Mouse (Mus musculus) embryonic facial prominence, embryonic 11.5 days (tissue): ENCODE measurements at regions not wholly inside any gene's neighbourhood (a gene's known extent, or its start where the extent isn't known, plus 50 kb on each side); places are given as distances from the start of the nearest gene placed in this dataset.

Experiments used
- ATAC-seq: fragments of 200-750 bp; cut with Nextera tagmentation; replicated peaks from 2 replicates; pipeline ENCODE4 v1.8.0; 2017; ENCODE audit warnings: low read depth; ENCODE audit not compliant: insufficient number of reproducible peaks, low FRiP score, low TSS enrichment
- DNase-seq: peaks from one replicate; pipeline ENCODE4 v3.0.0-alpha.2; 2015; ENCODE audit warnings: low spot score
- H3K27ac ChIP-seq: fragments of 300-500 bp; sonication (generic); replicated peaks from 2 replicates; pipeline ENCODE4 v1.5.1; 2014; ENCODE audit warnings: mild to moderate bottlenecking, low read depth, low read length, control low read depth
- H3K27me3 ChIP-seq: fragments of 300-500 bp; sonication (generic); 2 replicates; pipeline ENCODE4 v1.6.1; 2014; ENCODE audit warnings: mild to moderate bottlenecking, low read length, moderate library complexity, mixed read lengths; ENCODE audit not compliant: control insufficient read depth, insufficient read depth
- H3K36me3 ChIP-seq: fragments of 300-500 bp; sonication (generic); replicated peaks from 2 replicates; pipeline ENCODE4 v1.6.1; 2014; ENCODE audit warnings: low read depth, mild to moderate bottlenecking, low read length, moderate library complexity, mixed read lengths; ENCODE audit not compliant: control insufficient read depth, insufficient read depth
- H3K4me1 ChIP-seq: fragments of 300-500 bp; sonication (generic); 2 replicates; pipeline ENCODE4 v1.6.1; 2014; ENCODE audit warnings: low read length, mixed read lengths; ENCODE audit not compliant: control insufficient read depth, insufficient read depth
- H3K4me2 ChIP-seq: fragments of 300-500 bp; sonication (generic); 2 replicates; pipeline ENCODE4 v1.6.1; 2014; ENCODE audit warnings: low read depth, mild to moderate bottlenecking, control low read depth, low read length, moderate library complexity
- H3K4me3 ChIP-seq: fragments of 300-500 bp; sonication (generic); 2 replicates; pipeline ENCODE4 v1.5.1; 2014; ENCODE audit warnings: low read depth, low read length, control low read depth
- H3K9ac ChIP-seq: fragments of 300-500 bp; sonication (generic); replicated peaks from 2 replicates; pipeline ENCODE4 v1.6.1; 2014; ENCODE audit warnings: mild to moderate bottlenecking, control low read depth, low read length
- H3K9me3 ChIP-seq: fragments of 300-500 bp; sonication (generic); replicated peaks from 2 replicates; pipeline ENCODE4 v1.6.1; 2016; ENCODE audit warnings: mild to moderate bottlenecking, low read length, inconsistent platforms, mixed read lengths; ENCODE audit not compliant: control insufficient read depth
- WGBS: fragments of 180-500 bp; shearing (Covaris S2); extraction: QIAGEN DNeasy Blood & Tissue Kit; methylation state at CpG from one replicate; pipeline ENCODE4 v1.1.7; 2014; 5-methylcytosine and 5-hydroxymethylcytosine counted together

- ATAC-seq (no peak), DNase-seq (no peak)
- WGBS, result 58% methylated on average over 3 of the region's 3 CpGs
- H3K4me3 ChIP-seq, result no peak overlapping the region
- no peaks in the 10 kb centered on the region for H3K36me3 ChIP-seq
- H3K4me1 ChIP-seq, result no peaks in the 10 kb centered on the region
- H3K9ac ChIP-seq, result no peak overlapping the region
- H3K9me3 ChIP-seq, result no peaks in the 10 kb centered on the region
- H3K27ac ChIP-seq, result no peak overlapping the region
- H3K4me2 ChIP-seq, result no peak overlapping the region
- no peaks in the 10 kb centered on the region for H3K27me3 ChIP-seq
Observed at GRCm38 (mm10) chr13:60289650-60290049, 112.5 kb upstream of the Gas1 start.

GRCm38 (mm10) chr13:60290820-60291219 is 113.7 kb upstream of the Gas1 start:
- no peak overlapping the region for H3K4me3 ChIP-seq
- no peak overlapping the region for H3K27ac ChIP-seq
- no peaks in the 10 kb centered on the region for H3K27me3 ChIP-seq
- no peak overlapping the region for H3K4me2 ChIP-seq
- DNase-seq (no peak), ATAC-seq (no peak)
- no peaks in the 10 kb centered on the region; the same call in 1 of the 2 replicates for H3K4me1 ChIP-seq
- no peaks in the 10 kb centered on the region for H3K36me3 ChIP-seq
- no peak overlapping the region for H3K9ac ChIP-seq
- 81% methylated on average over 4 of the region's 4 CpGs for WGBS
- H3K9me3 ChIP-seq, result no peaks in the 10 kb centered on the region

GRCm38 (mm10) chr13:60291344-60291743 is 114.2 kb upstream of the Gas1 start:
- no peaks in the 10 kb centered on the region for H3K27me3 ChIP-seq
- H3K4me2 ChIP-seq, result no peak overlapping the region
- DNase-seq, result no peak
- no peaks in the 10 kb centered on the region; the same call in 1 of the 2 replicates for H3K4me1 ChIP-seq
- ATAC-seq, result no peak
- WGBS, result 92% methylated on average over 3 of the region's 3 CpGs
- H3K4me3 ChIP-seq, result no peak overlapping the region
- no peaks in the 10 kb centered on the region for H3K9me3 ChIP-seq
- no peak overlapping the region for H3K27ac ChIP-seq
- no peaks in the 10 kb centered on the region for H3K36me3 ChIP-seq
- no peak overlapping the region for H3K9ac ChIP-seq

- no peaks in the 10 kb centered on the region; the same call in 1 of the 2 replicates for H3K4me1 ChIP-seq
- H3K4me3 ChIP-seq, result no peak overlapping the region
- DNase-seq (peak; percentile 73), ATAC-seq (peak; percentile 64; the same call in 1 of the 2 replicates)
- no peak overlapping the region for H3K27ac ChIP-seq
- WGBS, result 41% methylated on average over 13 of the region's 13 CpGs
- H3K9me3 ChIP-seq, result no peaks in the 10 kb centered on the region
- H3K36me3 ChIP-seq, result no peaks in the 10 kb centered on the region
- no peaks in the 10 kb centered on the region for H3K27me3 ChIP-seq
- H3K9ac ChIP-seq, result no peak overlapping the region; the same call in 1 of the 2 replicates
- H3K4me2 ChIP-seq, result no peak overlapping the region
Observed at GRCm38 (mm10) chr13:60296201-60296895, 119.2 kb upstream of the Gas1 start.

- Histone ChIP-seq H3K36me3 (no peaks in the 10 kb centered on the region), H3K4me1 (no peaks in the 10 kb centered on the region; the same call in 1 of the 2 replicates), H3K4me2 (no peak overlapping the region), H3K9ac (no peak overlapping the region), H3K4me3 (no peak overlapping the region), H3K27me3 (no peaks in the 10 kb centered on the region), H3K27ac (no peak overlapping the region), H3K9me3 (no peaks in the 10 kb centered on the region)
- WGBS, result 84% methylated on average over 6 of the region's 6 CpGs
- no peak for DNase-seq
- ATAC-seq, result no peak
Observed at GRCm38 (mm10) chr13:60296896-60297275, 119.7 kb upstream of the Gas1 start.

- Histone ChIP-seq H3K27me3 (no peaks in the 10 kb centered on the region), H3K9ac (no peak overlapping the region), H3K36me3 (no peaks in the 10 kb centered on the region), H3K9me3 (no peaks in the 10 kb centered on the region), H3K27ac (no peak overlapping the region), H3K4me1 (no peaks in the 10 kb centered on the region; the same call in 1 of the 2 replicates), H3K4me3 (no peak overlapping the region), H3K4me2 (no peak overlapping the region)
- WGBS, result 58% methylated on average over 2 of the region's 2 CpGs
- DNase-seq, result no peak
- ATAC-seq, result no peak
Observed at GRCm38 (mm10) chr13:60298575-60298974, 121.4 kb upstream of the Gas1 start.

GRCm38 (mm10) chr13:60299076-60299475 is 121.9 kb upstream of the Gas1 start:
- no peak overlapping the region for H3K27ac ChIP-seq
- no peaks in the 10 kb centered on the region for H3K9me3 ChIP-seq
- no peaks in the 10 kb centered on the region for H3K27me3 ChIP-seq
- H3K36me3 ChIP-seq, result no peaks in the 10 kb centered on the region
- DNase-seq, result peak; percentile 40
- ATAC-seq, result no peak
- 40% methylated on average over 5 of the region's 5 CpGs for WGBS
- H3K4me3 ChIP-seq, result no peak overlapping the region
- no peak overlapping the region for H3K4me2 ChIP-seq
- no peak overlapping the region for H3K9ac ChIP-seq
- no peaks in the 10 kb centered on the region; the same call in 1 of the 2 replicates for H3K4me1 ChIP-seq

- no peak for DNase-seq
- Histone ChIP-seq H3K4me1 (peaks cover 3% of the 10 kb centered on the region; the same call in 1 of the 2 replicates), H3K27ac (no peak overlapping the region), H3K9ac (no peak overlapping the region), H3K4me3 (no peak overlapping the region), H3K27me3 (no peaks in the 10 kb centered on the region), H3K36me3 (no peaks in the 10 kb centered on the region), H3K9me3 (no peaks in the 10 kb centered on the region), H3K4me2 (no peak overlapping the region)
- no peak for ATAC-seq
- WGBS, result 93% methylated on average over 9 of the region's 9 CpGs
Observed at GRCm38 (mm10) chr13:60303561-60303960, 126.4 kb upstream of the Gas1 start.
